Mouse (Mus musculus): Measurements from ENCODE around the gene Rnf144b.
A peak's percentile ranks its signal among the peaks of the same experiment; 100 is the strongest.

The Rnf144b gene

DNA sequence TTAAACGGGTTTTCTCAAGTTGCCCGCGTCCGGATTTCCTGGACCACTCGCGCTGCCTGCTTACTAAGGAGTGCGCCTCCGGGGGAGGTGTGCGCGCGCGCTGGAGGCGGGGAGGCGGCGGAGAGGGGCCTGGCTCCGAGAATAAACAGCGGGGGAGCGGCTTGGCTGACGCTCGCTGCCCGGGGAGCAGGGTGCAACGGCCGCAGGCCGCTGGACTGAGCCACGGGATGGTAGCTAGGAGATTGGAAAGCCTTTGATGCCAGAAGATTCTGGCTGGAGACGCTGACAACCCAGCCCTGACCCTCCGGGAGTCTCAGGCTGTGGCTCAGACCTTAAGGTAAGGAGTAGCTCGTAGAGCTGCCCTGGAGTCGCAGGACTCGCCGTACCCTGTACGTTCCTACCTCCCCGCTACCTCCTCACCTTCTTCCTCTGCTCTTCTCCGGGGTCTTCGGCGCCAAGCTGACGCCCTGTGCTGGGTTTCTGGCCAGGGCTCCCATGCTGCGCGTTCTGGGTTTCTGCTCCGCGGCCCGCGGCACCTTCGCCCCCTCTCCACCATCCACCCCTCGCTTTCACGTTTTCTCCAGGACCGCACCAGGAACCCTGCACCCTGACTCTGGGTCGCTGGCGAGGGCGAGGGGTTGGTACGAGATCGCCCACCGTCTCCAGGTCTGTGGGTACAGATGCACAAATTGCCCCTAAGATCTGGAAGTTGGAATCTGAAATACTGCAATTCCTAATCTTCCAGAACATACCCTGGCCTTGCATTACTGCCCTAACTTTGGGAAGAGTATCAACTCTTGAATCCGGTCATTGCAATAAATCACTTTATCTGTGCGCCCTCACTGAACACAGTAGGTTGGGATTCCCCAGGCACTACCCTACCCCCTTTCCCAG, at the start of gene Rnf144b:
Gene Rnf144b (plus strand): TSS at position 120 of the 894 bp plus-strand sequence.
- DNase-seq (ENCODE audit: low spot score in 2 of 2): peak; percentile 66 to 68

DNA sequence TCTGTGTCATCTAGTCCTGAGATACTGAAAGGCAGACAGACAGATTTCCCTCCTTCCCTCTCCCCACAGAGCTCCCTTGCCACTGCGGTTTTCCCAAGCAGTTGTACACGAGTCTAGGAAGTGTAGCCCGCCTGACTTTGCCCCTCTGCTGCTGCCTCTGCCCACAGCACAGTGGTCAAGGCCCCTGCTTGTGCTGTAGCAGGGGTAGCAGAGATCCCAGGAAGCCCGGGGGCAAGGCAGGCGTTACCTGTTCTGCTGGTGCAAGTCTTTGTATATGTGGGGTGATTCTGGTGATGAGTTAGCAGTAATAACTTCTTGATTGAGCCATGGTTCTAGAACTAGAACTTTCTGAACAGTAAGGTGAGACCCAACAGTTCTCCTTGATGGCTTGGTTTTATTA, 46.3 kb upstream of the Rnf144b start:
- peak in 1 of 2 experiments; percentile 6 for DNase-seq (ENCODE audit: low spot score in 2 of 2)

DNA sequence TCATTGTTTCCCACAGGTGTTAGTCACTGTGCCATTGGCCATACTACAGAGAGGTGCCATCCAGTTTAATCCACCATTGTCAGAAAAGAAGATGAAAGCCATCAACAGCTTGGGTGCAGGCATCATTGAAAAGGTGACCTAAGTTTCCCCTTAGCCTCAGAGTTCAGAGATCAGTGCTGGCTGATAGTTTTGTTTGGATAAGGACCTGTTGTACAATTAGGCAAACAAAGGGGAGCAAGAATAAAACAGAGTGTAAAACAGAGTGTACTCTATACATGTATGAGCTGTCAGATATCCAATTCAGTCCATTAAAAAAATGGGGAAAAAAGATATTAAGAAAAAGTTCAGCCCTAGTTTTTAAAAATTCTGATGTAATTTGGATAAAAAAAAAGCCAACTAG, 45.1 kb upstream of the Rnf144b start:
- DNase-seq (ENCODE audit: low spot score in 2 of 2): no peak

DNA sequence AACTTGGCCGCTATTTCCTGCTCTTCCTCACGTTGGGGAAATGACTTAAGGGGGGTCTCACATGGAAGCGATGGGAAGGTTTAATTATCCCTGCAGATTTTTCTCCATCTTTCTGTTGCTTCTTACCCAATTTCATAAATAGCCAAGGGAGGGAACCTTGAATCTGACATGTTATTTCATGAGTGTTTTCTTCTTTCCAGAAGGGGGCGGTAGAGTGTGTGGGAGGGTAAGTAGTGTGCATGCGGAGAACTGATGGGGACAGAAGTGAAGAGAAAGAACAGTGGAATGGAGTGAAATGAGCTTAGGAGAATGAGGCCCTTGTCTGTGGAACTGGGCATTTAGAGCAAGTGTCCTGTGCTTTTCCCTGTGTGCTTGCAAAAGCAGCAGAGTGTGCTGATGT, 43.7 kb upstream of the Rnf144b start:
- DNase-seq (ENCODE audit: low spot score in 2 of 2): no peak

DNA sequence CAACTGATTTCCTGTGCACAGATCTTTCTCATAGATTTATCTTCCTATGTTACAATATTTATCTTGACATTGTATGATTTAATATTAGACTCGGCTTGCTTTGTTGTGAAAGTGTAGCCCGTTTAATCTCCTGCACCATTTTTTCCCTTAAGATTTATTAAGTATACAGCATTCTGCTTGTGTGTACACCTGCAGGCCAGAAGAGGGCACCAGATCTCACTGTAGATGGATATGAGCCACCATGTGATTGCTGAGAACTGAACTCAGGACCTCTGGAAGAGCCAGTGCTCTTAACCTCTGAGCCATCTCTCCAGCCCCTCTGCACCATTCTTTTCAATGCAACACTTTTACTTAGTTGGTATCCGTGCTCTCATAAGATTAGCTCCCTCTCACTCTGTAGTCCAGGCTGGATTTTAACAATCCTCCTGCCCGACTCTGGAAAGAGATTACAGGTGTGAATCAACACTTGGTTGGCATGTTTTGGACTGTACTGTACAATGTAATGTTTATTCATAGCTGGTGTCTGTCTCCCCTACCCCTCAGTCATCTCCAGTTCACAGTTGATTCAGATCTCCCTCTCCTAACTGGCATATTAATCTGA, 41.5 kb upstream of the Rnf144b start:
- DNase-seq (ENCODE audit: low spot score in 2 of 2): no peak

DNA sequence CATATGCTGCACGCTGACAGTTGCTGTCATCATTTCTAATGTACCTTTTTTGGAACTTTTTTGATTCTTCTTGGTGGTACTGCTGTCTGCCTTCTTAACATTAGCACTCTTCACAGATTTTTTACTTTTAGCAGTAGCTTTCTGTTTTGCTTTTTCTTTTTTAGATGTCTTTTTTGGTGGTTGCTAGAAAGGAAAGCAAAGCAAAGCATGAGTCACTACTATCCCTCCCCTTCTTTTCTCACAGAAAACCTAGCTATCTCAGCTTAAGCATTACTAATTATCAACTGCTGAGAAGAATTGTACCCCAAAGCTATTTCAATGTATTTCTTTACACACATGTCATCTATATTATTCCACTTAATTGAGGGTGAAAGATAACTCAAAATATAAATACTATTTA, 34.0 kb upstream of the Rnf144b start:
- DNase-seq (ENCODE audit: low spot score in 2 of 2): no peak

DNA sequence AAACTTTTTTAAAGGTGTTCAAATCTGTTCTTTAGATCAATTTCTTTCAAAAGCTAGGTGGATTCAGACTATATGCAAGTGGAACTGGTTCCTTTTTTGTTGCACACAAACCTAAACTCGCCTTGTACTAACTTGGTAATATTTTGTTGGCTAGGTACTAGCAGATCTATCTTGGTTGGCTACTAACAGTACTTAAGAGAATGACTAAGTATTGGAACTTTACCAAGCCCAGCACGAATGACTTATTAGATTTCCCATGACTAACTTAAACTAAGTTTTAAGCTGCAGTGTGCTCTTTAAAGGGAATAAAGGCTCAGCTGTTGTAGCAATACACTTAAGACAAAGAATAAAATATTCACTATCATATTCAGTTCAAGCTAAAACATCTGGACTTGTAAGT, 33.2 kb upstream of the Rnf144b start:
- DNase-seq (ENCODE audit: low spot score in 2 of 2): no peak

DNA sequence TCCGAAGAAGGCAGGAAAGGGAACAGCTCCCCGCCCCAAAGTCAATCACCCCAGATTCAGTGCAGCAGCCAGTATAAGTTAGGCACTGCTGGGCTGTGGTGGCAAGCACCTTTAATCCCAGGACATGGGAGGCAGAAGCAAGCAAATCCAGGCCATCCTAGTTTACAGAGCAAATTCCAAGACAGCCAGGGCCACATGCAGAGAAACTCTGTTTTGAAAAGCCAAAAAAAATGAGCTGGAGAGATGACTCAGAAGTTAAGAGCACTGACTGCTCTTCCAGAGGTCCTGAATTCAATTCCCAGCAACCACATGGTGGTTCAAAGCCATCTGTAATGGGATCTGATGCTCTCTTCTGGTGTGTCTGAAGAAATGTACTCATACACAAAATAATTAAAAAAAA, 28.7 kb upstream of the Rnf144b start:
- DNase-seq (ENCODE audit: low spot score in 2 of 2): no peak

DNA sequence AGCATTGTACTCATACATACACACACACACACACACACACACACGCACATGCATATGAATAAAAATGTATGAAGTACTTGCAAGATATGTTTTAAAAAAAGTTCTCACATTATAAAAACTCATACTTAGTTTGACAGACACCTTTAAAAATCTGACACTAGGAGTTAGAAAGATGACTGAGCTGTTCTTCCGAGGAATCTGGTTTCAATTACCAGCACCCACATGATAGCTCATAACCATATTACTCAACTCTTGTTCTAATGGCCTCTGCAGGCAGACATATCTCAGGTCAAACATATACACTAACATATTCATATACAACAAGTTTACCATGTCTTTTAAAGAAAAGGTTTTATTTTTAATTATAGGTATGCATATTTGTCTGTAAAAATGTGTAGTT, 25.9 kb upstream of the Rnf144b start:
- DNase-seq (ENCODE audit: low spot score in 2 of 2): no peak

DNA sequence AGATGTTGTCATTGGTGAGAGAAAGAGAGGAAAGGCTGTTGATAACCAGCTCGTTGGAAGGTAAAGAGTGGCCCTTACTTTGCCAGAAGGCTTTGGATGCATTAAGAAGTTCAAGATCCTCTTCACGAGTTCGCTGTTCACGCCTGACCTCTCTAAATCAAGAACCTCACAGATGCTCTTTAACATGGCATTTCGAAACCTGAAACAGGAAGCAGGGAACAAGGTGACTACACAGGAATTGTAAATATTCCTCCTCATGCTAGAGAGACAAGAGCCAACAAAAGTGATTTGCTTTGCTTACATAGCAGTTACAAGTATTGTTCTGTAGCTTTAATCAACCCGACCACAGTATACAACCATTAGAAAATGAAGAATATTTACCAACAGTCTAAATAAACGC, 23.2 kb upstream of the Rnf144b start:
- DNase-seq (ENCODE audit: low spot score in 2 of 2): no peak

DNA sequence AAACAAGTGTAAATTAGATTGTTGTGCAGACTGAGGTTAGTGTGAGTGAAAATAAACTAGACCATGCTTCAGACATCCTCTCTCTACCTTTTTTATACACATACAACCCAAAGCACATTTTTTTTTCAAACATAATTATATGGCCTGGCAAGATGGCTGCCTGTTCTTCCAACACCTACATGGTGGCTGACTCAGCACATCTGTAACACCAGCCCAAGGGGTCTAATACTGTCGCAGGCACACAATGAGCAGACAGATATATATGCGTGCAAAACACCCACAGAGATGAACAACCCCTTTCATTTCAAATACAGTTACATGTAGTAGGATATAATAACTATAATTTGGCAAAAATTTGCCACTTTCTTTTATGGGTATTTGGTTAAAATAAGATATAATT, 21.9 kb upstream of the Rnf144b start:
- no peak for DNase-seq (ENCODE audit: low spot score in 2 of 2)

DNA sequence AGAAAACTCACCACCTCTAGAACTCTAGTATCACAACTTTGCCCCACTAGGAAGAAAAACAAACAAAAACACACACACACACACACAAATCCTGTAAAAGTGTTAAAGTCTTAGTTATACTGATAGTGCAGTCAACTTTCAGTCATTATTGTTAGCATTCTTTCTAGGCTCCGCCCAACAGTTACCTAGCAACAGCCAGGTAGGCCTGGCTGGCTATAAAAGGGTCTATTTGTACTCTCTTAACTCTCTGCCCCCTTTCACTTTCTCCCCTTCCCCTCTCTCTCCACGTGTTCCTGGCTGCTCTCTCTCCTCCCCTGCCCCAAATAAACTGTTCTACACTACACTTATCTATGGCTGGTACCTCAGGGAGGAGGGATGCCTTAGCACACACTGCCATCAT, 18.3 kb upstream of the Rnf144b start:
- no peak for DNase-seq (ENCODE audit: low spot score in 2 of 2)

DNA sequence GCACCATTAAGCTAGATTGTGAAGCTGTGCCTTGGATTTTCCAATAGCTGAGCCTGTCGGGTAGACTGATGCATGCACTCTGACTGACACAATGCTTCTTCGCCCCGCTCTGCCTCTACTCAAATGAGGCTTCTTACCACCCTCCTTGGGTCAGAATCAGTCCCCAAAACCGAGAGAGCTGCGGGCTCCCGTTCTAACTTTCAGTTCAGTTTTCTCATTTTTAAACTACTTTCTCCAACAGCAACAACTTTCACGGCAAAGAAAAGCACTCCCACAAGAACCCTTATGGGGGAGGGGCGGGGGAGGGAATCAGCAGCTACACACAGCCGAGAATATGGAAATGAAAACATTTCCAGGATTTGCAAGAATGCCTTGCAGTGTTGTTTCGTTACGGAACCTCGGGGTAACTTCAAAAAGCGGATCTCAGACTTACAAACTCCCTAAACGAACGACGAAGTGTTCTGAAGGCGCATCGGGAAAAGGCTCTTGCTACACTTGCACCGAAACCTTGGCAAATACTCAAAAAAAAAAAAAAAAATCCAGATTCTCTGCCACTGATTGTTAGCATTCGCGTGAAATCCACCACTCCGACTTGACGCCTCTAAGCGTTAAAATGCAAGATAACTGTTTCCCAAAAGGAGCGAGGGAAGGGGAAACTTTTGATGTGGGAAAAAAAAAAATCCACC, 17.5 kb upstream of the Rnf144b start:
- DNase-seq (ENCODE audit: low spot score in 2 of 2): peak in 1 of 2 experiments; percentile 36

DNA sequence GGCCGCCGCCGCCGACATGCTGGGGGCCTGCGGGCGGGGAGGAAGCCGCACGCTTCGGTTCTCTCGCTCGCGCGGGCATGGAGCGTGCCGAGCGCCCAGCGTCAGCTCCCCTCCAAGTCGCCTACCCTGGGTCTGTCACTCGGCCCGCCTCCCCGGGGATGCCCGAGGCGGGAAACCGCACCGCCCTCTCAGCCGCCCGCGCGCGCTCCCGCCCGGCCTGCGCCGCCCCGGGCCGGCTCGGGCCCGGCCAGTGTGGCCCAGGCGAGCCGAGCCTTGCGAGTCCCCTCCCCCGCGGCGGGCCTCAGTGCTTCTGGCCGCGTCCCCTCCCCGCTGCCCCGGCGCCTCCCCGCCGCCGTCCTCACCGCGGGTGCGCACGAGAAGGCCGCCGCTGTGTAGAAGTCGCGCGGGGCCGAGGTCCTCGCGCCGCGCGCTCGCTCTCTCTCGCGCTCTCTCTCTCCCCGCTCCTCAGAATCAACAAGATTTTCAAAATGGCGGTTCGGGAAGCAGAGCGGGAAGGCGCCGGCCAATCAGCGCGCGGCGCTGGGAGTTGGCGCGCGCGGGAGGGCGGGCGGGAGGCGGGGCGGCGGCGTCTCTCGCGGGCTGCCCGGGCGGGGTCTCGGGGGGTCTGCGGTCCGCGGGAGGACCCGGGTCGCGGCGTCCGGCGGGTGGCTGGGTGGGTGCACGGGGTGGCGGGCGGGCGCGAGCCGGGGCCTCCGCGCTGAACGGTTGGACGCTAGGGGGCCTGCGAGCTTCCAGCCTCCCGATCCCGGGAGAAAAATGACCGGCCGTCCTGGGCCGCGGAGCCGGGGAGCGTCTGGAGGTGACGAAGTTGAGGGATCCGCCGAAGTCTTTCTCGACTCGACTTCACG, 16.5 kb upstream of the Rnf144b start, which contains the start of gene Dek:
Gene Dek (minus strand): TSS at position 491 of the 869 bp plus-strand sequence.
- peak; percentile 91 to 92 for DNase-seq (ENCODE audit: low spot score in 2 of 2)

DNA sequence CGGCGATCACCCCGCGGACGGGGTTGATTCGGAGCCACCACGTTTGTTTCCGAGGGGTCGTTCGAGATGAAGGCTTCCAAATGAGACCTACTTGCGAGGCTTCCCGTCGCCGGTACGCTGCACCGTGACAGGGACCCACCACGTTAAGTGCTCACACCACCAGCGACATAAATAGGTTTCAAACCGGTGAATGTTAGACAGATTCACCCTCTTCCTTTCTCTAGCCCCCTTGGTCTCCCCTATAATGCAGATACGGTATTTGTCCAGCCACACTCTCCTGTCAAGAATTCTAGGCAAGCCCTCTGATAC, 15.9 kb upstream of the Rnf144b start:
- no peak for DNase-seq (ENCODE audit: low spot score in 2 of 2)

DNA sequence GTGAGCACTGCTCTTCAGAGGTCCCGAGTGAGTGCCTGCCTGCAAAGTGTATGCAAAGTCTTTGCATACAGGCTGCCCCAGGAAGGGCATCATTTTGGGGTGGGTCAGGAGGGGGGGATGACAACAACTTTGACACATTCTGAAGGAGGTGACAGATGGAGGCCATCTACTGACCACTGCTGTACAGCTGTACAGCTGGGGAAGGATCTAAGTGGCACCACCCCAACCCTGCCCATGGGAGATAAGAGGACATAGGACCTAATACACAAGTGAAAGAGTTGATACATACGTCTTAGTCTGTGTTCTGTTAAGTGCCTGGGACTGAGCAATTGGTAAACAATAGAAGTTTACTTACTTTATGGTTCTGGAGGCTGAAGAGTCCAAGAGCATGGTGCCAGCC, 13.2 kb upstream of the Rnf144b start:
- DNase-seq (ENCODE audit: low spot score in 2 of 2): no peak

DNA sequence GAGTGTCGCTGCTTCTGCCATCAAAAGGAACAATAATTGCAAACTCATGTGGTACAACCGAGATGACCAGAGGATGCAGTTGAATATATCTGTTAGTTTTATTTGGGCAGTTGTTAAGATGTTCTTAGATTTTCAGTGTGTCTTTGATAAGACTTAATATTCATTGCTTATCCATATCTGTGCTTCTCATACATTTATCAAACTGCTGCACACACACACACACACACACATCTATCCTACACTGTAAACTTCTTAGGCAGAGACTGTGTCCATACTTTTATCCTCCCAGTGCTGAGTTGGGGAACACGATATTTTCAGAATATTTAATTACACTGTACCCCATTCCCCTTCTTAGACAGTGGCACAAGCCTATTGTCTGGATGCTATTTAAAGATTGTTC, 11.3 kb upstream of the Rnf144b start:
- DNase-seq (ENCODE audit: low spot score in 2 of 2): peak in 1 of 2 experiments; percentile 5

DNA sequence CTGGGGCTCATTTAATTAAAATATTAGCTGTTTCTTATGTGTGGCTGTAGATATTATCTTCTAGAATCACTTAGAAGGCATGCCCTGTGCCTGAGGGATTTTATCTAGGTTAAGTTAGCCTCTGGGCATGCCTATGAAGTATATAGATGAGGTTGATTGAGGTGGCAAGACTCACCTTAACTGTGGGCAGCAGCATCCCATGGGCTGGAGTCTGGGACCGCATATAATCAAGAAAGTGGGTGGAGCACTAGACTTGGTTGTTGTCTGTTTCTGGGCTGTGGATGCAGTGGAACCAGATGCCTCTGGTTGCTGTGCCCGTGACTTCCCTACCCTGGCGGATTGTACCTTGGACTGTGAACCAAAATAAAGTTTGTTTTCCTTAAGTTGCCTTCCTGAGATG, 10.4 kb upstream of the Rnf144b start:
- DNase-seq (ENCODE audit: low spot score in 2 of 2): no peak

DNA sequence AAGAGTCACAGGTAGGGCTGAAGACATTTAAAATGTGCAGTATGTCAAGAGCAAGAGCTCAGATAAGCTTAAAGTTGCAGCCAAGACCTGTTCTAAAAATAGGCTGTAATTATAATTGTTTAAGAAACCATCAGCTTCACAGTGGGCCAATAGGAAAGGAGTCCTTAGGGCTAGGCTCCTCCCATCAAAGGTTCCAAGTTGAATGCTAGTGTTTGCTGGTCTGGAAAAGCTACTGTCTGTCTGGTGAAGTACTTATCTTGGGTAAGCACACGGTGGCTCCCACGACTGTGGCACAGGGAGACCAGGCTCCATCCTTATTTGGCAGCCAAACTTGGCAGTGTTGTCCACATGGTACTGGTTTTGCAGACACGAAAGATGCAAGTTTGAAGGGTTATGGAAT, 9.5 kb upstream of the Rnf144b start:
- no peak for DNase-seq (ENCODE audit: low spot score in 2 of 2)

DNA sequence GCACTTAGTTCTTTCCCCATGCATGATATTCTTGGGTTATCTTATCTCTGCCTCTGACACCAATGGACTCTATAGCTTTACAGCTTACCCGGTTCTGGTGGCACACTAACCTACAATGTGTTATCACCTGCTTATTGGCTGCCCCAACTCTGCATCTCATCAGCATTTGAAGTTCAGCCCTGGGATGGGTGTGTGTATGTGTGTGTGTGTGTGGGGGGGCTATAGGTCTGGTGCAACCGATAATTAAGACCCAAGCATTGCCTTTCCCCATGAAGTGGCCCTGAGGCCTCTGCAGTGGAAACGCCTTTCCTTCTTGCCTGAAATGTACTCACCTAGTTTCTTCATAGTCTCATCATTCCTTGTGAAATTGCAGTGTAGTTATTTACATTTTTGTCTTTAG, 6.5 kb upstream of the Rnf144b start:
- DNase-seq (ENCODE audit: low spot score in 2 of 2): peak in 1 of 2 experiments; percentile 8

DNA sequence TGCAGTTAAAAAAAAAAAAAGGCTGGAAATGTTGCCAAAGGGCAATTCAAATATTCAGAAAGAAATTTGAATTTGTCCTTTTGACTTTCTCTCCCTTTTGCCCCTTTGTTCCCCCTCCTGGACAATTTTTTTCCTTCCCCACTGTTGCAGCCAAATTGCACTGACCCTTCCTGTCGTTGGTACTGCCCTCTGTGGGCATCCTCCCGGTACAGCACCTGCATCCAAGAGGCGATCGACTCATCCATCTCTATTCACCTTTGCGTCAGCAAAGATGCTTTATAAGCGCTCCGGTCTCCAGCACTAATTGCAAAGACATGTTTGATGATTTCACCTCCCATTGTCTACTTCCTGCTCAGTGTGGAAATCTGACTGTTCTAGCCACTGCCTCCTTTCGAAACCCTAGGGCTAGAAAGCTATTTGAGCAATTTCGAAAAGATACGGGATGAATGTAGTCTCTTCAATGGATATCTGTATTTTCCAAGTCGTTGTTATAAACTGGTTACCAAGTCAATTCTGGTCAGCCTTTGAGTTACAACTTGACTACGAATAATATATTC, 1.0 kb upstream of the Rnf144b start:
- no peak for DNase-seq (ENCODE audit: low spot score in 2 of 2)

DNA sequence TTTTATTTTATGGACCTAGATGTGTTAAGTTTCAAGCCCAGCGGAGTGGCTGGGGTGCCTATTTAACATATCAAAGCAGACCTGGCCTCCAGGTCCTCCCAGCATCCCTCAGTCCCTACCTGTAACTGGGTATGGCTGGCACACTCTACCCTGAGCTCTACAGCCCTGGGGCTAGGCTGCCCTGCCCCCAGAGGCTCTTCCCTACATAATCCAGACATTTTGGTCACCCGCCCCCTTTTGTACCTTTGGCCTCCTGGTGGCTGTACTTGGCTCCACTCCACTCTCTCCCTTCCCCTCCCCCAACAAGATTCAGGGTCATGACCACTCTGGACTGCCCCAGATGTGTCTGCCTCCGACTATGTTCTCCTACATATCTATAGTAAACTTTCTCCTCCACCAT, 2.0 kb downstream of the Rnf144b start:
- DNase-seq (ENCODE audit: low spot score in 2 of 2): no peak
